Mouse (Mus musculus) kidney, adult 2 months (tissue): ENCODE results near the gene Adra2a.

ENCODE experiments used
- CTCF ChIP-seq: fragments of 200-500 bp; conservative IDR thresholded peaks from 2 replicates; pipeline ENCODE4 v1.5.1; 2011; ENCODE audit warnings: low read depth, mild to moderate bottlenecking, control low read depth, low read length, moderate library complexity, mixed read lengths; ENCODE audit not compliant: insufficient read depth, insufficient read length
- POLR2A ChIP-seq: fragments of 200-500 bp; IDR thresholded peaks from one replicate; pipeline ENCODE4 v1.6.1; 2011; ENCODE audit warnings: low read depth, low read length, control low read depth

DNA sequence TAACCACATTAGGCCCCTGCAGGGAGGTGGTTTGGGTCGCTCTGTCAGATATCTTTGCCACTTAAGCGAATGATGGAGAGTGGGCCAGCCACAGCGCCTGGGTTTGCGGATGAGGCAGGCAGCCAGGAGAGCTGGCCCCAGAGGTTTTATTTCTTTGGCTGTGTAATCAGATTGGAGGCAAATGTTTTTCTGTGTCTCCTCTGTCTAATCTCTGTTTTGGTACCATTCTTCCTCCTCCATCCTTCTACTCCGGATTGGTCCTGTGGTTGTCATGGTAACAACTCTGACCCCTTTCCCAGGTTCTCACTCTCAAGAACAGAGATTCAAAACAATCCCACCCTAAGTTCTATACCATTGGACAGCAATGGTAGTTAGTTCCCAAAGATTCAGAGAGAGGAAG lies 51.8 kb downstream of the Adra2a start:
- TF ChIP-seq CTCF (no peak), POLR2A (no peak)
